Mouse (Mus musculus) lung, adult 2 months (tissue): Measurements from ENCODE around the gene Ankrd60. TPM values are rescaled to one million over a fixed set of nuclear protein-coding genes. Genes with fewer than 3 reads are reported as not detected.

ENCODE experiments used
- DNase-seq: peaks from one replicate; pipeline ENCODE4 v3.0.0; 2022
- H3K4me1 ChIP-seq: fragments of 200-500 bp; 2 replicates; pipeline ENCODE4 v1.6.1; 2011; ENCODE audit warnings: low read length; ENCODE audit not compliant: control insufficient read depth, insufficient read depth
- H3K4me3 ChIP-seq: fragments of 200-500 bp; replicated peaks from 2 replicates; pipeline ENCODE3; 2011; ENCODE audit warnings: low read depth, mild to moderate bottlenecking, control low read depth, low read length; ENCODE audit errors: extremely low read depth
- CTCF ChIP-seq: fragments of 200-500 bp; IDR thresholded peaks from 2 replicates; pipeline ENCODE4 v1.5.1; 2011; ENCODE audit warnings: mild to moderate bottlenecking, low read length, control low read depth; ENCODE audit not compliant: insufficient read depth
- POLR2A ChIP-seq: fragments of 200-500 bp; IDR thresholded peaks from 2 replicates; pipeline ENCODE4 v1.6.1; 2011; ENCODE audit warnings: low read depth, mild to moderate bottlenecking, control low read depth, low read length, borderline replicate concordance; ENCODE audit errors: extremely low read depth
- WGBS: fragments of 180-500 bp; shearing (Covaris S2); methylation state at CpG from one replicate; pipeline ENCODE4 v1.1.7; 2018; 5-methylcytosine and 5-hydroxymethylcytosine counted together
- polyA plus RNA-seq: library from polyadenylated mRNA; depleted of rRNA; stranded (reverse); fragments of >200 nt; gene quantifications from 2 replicates; pipeline ENCODE4 v1.2.3, GENCODE M21; 2012

Ankrd60 gene
- polyA plus RNA-seq, 1 experiment = not detected

GRCm38 (mm10) chr2:173584361-173584760 is 6.2 kb upstream of the Ankrd60 start:
- Histone ChIP-seq H3K4me1 (no peaks in the 10 kb centered on the region), H3K4me3 (no peak overlapping the region)
- WGBS = 71% methylated on average over 15 of the region's 15 CpGs
- TF ChIP-seq CTCF = no peak
- TF ChIP-seq POLR2A = no peak
- DNase-seq = no peak

- WGBS = 51% methylated on average over 5 of the region's 5 CpGs
- Histone ChIP-seq H3K4me3 (no peak overlapping the region), H3K4me1 (no peaks in the 10 kb centered on the region)
- TF ChIP-seq POLR2A = no peak
- TF ChIP-seq CTCF = 0 out of 2 replicates have a peak, but pooled peaks have one; percentile 32
- DNase-seq = no peak
Measured at GRCm38 (mm10) chr2:173583455-173583854, 5.3 kb upstream of the Ankrd60 start.

DNA sequence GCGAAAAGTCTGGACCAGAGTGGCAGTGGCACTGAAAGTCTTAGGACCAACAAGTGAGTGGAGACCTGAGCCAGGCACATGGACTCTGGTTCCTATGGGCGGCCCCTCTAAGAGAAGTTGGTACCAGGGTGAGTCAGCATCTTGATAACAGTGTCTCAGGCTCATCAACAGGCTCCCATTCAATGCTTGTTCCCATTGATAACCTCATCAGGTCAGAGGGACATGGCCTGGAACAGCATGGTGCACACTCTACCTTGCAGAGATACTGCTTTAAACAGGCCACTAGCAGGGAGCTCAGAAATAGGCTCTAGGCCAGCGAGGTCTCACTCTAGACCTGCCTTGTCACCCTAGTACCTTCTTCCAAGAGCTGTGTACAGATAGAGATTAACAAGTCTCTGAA is 4.7 kb upstream of the Ankrd60 start:
- H3K4me3 ChIP-seq = no peak overlapping the region
- 94% methylated on average over 3 of the region's 3 CpGs for WGBS

GRCm38 (mm10) chr2:173581096-173581495 is 2.9 kb upstream of the Ankrd60 start:
- Histone ChIP-seq H3K4me3 (no peak overlapping the region), H3K4me1 (no peaks in the 10 kb centered on the region)
- TF ChIP-seq CTCF (no peak), POLR2A (no peak)
- DNase-seq = no peak

More for the DNA sequence above, 4.7 kb upstream of the Ankrd60 start:
- H3K4me1 ChIP-seq = no peaks in the 10 kb centered on the region
- TF ChIP-seq CTCF = no peak
- no peak for TF ChIP-seq POLR2A
- no peak for DNase-seq

DNA sequence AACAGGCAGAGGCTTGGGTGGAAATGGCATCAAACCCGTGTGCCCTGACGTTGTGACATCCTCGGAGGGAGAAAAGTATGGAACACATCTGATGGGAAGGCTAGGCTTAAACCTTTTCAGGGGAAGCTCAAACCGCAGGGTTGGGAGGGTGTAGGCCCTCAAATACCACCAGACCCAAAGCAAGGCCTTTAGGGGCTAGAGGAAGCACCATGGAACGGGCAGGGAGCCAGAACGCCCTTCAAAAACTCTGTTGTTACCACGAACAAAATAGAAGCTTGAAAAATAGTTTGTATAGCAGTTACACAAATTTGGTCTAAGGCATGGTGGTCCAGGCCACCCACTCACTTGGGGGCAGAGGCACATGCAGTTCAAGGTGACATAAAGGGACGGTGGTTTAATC is 430 bp upstream of the Ankrd60 start:
- no peak for DNase-seq
- no peak overlapping the region for H3K4me3 ChIP-seq
- TF ChIP-seq CTCF (no peak), POLR2A (no peak)
- 16% methylated on average over 8 of the region's 8 CpGs for WGBS
- H3K4me1 ChIP-seq = no peaks in the 10 kb centered on the region

DNA sequence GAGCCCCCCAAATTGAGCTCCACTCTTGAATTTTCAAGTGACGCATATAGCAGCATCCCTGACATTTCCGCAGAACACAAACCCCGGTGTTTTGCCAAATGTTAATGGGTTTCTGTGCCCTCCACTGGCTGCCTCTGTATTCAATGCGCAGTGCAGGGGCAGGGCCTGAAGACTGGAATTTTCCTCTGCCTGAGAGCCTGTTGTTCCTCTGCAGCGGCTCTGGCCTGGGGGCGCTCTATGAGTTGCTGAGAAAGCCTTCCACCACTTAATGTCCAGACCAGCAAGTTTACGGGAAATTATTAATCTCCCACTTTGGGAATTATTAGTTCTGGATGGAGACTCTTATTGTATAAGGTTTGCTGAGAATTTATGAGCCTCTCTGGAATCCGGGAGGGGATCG is 14.0 kb downstream of the Ankrd60 start:
- 56% methylated on average over 9 of the region's 9 CpGs for WGBS
- no peak for TF ChIP-seq POLR2A
- TF ChIP-seq CTCF = no peak
- DNase-seq = no peak

DNA sequence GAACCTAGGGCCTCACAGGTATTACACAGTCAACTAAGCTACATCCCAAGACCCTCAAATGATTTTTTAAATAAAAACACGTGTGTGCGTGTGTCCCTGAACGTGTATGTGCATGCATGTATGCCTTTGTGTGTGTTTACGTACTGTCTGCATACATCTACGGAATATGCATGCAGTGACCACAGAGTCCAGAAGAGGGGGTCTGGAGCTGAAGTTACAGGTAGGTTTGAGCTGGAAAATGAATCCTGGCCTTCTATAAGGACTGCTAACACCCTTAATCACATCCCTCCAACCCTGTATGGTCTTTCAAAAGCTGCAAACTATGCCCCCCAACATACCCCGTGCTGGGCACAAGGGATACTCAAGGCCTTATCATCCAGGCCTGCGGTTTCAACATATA is 14.8 kb downstream of the Ankrd60 start:
- no peak overlapping the region for H3K4me3 ChIP-seq
- 62% methylated on average over 7 of the region's 7 CpGs for WGBS
- DNase-seq = no peak
- H3K4me1 ChIP-seq = no peaks in the 10 kb centered on the region
- TF ChIP-seq POLR2A = no peak
- no peak for TF ChIP-seq CTCF

More for the DNA sequence above, 14.0 kb downstream of the Ankrd60 start:
- H3K4me1 ChIP-seq = no peaks in the 10 kb centered on the region
- H3K4me3 ChIP-seq = no peak overlapping the region

DNA sequence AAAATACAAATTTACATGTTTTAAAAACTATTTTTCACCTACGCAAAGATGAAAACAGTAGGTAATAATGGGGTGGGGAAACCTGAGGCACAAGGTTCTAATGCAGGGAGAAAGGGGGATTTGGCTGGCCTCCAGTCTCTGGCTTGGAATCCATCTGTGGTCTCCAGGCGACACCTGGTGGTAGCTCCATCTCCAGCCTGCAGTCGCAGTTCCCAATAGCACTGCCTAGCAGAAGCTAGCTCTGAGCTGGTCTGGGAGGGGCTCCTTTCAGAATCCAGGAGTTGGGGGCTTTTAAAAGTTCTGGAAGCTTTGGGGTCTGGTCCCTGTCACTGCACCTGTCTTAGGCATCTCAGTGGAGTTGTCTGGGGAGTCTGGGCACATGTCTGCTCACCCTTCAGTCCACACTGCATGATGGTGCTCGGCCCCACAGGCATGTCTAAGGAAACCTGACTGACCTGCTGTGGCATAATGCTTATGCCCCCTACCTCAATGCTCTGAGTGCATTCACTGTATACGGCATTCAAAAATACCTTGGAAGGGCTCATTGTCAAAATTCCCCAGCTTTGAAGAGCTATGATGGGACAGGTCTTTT is 16.2 kb downstream of the Ankrd60 start:
- TF ChIP-seq CTCF (peak; percentile 80), POLR2A (no peak)
- no peaks in the 10 kb centered on the region for H3K4me1 ChIP-seq
- peak; percentile 42 for DNase-seq
- H3K4me3 ChIP-seq = no peak overlapping the region
- WGBS = 42% methylated on average over 5 of the region's 5 CpGs

- DNase-seq = no peak
- 42% methylated on average over 12 of the region's 12 CpGs for WGBS
Measured at GRCm38 (mm10) chr2:173558754-173559396, 19.3 kb downstream of the Ankrd60 start.

GRCm38 (mm10) chr2:173553863-173554262 is 24.3 kb downstream of the Ankrd60 start:
- DNase-seq = no peak
- TF ChIP-seq CTCF = peak; percentile 51
- TF ChIP-seq POLR2A = no peak
- Histone ChIP-seq H3K4me1 (no peaks in the 10 kb centered on the region), H3K4me3 (no peak overlapping the region)
- 40% methylated on average over 9 of the region's 9 CpGs for WGBS

More at GRCm38 (mm10) chr2:173558754-173559396, 19.3 kb downstream of the Ankrd60 start:
- Histone ChIP-seq H3K4me1 (no peaks in the 10 kb centered on the region), H3K4me3 (no peak overlapping the region)
- TF ChIP-seq POLR2A = no peak
- TF ChIP-seq CTCF = no peak
